Mouse (Mus musculus): ENCODE data around the gene Lclat1.
A peak's percentile ranks its signal among the peaks of the same experiment; 100 is the strongest.

GRCm38 (mm10) chr17:73196139-73196538 is 88.4 kb downstream of the Lclat1 start:
- TF ChIP-seq CTCF (conservative IDR thresholded peaks at IDR 0.05 in 1 of 2, IDR thresholded peaks at IDR 0.05 in 1 of 2; ENCODE audit: low read depth in 2 of 2, low read length in 2 of 2): peak; percentile 42 to 66
- peak; percentile 23; the same call in 1 of the 2 replicates for TF ChIP-seq ZC3H11A (IDR thresholded peaks at IDR 0.05; ENCODE audit: low read depth, low read length)
- no peak for TF ChIP-seq IRF4 (IDR thresholded peaks at IDR 0.05; ENCODE audit: low read depth, low read length)
- TF ChIP-seq ZKSCAN1 (IDR thresholded peaks at IDR 0.05; ENCODE audit: borderline replicate concordance, low read depth, low read length): no peak
- no peak for TF ChIP-seq MAZ (IDR thresholded peaks at IDR 0.05; ENCODE audit: low read depth, low read length)
- no peak for TF ChIP-seq HCFC1 (IDR thresholded peaks at IDR 0.05; ENCODE audit: low read depth, low read length)
- TF ChIP-seq TCF12 (IDR thresholded peaks at IDR 0.05; ENCODE audit: low read depth, low read length): no peak
- TF ChIP-seq POLR2A (IDR thresholded peaks at IDR 0.05; ENCODE audit: low read depth, low read length): no peak
- TF ChIP-seq NELFE (IDR thresholded peaks at IDR 0.05; ENCODE audit: low read depth, low read length): no peak
- TF ChIP-seq SMC3 (IDR thresholded peaks at IDR 0.05; ENCODE audit: low read depth, low read length): peak; percentile 75

All from CH12.LX (cell line).